Mouse (Mus musculus) right cerebral cortex, postnatal 4 days (tissue): ENCODE results near the gene Tnnt2.

Source experiments
- DNase-seq: peaks from one replicate; pipeline ENCODE4 v3.0.0-alpha.2; 2022

The Tnnt2 gene

DNA sequence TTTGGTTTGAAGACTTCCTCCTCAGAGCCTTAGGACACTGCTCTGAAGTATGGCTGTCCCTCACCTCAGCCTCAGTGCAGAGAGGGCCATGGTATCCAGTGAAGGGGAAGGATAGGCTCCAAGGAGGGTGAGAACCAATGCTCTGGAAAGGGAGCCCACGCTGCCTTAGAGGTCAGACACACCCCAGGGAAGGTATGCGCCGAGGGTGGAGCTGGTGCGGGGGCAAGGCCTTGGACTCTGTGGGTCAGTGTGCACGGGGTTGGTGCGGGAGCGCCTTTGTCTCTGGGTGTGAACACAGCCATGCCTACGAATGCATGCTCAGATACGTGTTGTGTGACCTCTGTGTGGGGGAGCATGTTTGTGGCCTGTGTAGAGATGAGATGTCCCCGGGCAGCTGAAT, 16.1 kb upstream of the Tnnt2 start:
- no peak for DNase-seq

- no peak for DNase-seq
Measured at GRCm38 (mm10) chr1:135820736-135821364, 15.3 kb upstream of the Tnnt2 start.

- no peak for DNase-seq
Measured at GRCm38 (mm10) chr1:135821780-135822179, 14.4 kb upstream of the Tnnt2 start.

- DNase-seq = no peak
Measured at GRCm38 (mm10) chr1:135828918-135829317, 7.2 kb upstream of the Tnnt2 start.

DNA sequence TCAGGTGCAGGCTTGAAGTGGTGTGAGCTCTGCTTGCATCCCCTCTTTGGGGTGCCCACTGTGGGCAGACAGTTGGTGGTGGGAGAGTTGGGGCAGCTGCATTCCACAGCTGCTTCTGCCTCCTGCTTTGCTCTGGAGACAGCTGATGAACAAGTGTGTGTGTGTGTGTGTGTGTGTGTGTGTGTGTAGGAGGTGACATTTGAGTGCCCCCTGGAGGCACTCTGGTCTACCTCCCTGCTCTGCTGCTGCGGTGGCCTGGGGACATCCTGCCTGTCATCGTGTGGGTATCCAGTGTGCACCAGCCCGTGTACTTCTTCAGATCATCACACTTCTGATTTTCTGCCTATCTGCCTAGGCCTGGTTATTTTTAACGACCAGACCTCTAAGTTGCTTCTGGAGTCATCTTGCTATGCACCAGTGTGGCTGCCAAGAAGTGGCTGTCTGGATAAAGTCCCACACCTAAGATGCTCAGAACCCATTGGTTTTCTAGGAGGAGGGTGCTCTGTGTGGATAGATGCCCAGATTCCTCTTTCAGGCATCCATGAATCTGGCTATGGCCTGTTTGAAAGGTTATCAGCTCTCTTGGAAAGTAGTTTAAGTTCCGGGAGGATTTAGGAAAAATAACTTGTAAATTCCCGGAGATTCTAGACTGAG, 1.8 kb upstream of the Tnnt2 start:
- DNase-seq = no peak

DNA sequence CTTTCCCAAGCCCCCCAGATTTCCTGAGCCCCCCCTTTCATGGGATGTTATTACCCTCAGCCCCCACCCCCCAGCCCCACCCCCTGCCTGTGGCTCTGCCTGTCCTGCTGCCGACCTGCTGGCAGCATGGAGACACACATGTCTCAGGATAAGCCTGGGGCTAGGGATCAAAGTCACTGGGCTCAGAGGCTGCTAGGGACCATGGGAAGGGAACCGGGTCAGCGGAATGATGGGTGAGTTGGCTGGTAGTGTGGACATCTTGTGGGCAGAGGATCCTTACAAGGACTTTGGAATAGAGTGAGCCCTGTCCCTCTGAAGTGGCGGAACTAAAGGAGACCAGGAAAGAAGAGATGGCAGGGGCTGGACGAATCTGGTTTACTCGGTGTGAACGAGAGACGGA, 1.2 kb upstream of the Tnnt2 start:
- DNase-seq = no peak

- no peak for DNase-seq
Measured at GRCm38 (mm10) chr1:135838626-135839025, 2.5 kb downstream of the Tnnt2 start.

GRCm38 (mm10) chr1:135839065-135839464, 2.9 kb downstream of the Tnnt2 start:
- DNase-seq = no peak

GRCm38 (mm10) chr1:135840675-135841395, 4.7 kb downstream of the Tnnt2 start:
- no peak for DNase-seq

- DNase-seq = no peak
Measured at GRCm38 (mm10) chr1:135843519-135844262, 7.5 kb downstream of the Tnnt2 start.

DNA sequence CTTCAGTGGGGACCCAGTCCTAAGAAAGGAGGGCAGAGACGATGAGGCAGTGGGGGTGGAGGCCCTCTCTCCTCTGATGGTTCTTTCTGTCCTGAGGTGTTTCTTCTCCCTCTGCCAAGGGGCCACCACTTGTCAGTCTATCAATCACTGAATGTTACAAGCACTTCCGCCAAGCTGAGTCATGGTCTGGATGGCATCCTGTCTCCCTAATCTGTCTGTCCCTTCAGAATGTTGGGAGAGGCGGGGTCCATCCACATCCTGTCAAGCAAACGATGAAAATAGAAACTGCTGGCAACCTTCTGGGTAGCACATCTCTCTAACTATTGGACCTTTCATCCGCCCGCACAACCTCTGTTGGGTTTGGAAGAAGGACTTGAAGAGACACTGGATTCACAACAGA, 8.3 kb downstream of the Tnnt2 start:
- no peak for DNase-seq

DNA sequence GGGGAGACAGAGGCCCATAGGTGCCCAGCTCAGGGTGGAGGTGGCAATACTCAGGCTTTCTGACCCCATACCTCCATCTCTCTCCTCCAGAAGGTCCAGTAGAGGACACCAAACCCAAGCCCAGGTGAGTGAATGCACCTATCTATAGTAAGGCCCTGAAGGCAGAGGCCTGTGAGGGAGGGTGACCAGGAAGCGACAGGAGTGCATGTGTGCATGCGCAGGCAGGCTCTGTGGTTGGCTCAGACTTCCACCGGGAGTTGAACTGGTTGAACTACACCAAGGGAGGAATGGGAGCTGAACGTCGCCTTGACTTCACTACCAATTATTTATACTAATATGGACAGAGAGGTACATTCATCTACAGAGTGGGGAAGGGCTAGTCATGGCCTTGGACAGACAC, 10.5 kb downstream of the Tnnt2 start:
- DNase-seq = no peak

GRCm38 (mm10) chr1:135847139-135847562, 11.0 kb downstream of the Tnnt2 start:
- DNase-seq = no peak

GRCm38 (mm10) chr1:135847611-135848351, 11.6 kb downstream of the Tnnt2 start:
- no peak for DNase-seq

DNA sequence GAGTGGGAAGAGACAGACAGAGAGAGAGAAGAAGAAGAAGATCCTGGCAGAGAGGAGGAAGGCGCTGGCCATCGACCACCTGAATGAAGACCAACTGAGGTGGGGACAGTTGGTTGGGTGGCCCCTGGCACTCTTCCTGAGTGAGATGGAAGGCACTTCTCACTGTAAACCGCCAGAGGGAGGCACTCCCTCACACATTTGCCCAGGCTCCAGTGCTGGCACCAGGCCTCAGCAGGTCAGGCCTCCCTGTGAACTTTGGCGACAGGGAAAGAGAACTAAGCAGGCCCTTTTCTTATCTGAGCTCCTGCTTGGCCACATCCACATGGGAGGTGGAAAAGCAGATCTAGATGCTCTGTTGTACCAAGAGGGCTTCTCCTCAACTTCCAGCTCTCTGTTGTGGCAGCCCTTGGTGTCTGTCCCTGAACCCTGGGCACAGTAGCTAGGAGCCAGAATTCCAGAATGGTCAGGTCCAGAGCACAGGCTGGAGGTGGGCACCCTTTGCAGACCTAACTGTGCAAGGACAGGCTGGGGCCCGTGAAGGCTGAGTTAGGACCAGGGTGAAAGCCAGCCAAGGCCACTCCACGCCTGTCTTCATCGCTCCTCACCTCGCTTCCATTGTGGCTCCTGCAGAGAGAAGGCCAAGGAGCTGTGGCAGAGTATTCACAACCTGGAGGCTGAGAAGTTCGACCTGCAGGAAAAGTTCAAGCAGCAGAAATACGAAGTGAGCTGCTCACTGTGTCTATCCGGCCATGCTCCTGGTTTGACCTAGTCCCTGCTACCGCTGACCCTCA, 14.8 kb downstream of the Tnnt2 start:
- peak; percentile 28 for DNase-seq

DNA sequence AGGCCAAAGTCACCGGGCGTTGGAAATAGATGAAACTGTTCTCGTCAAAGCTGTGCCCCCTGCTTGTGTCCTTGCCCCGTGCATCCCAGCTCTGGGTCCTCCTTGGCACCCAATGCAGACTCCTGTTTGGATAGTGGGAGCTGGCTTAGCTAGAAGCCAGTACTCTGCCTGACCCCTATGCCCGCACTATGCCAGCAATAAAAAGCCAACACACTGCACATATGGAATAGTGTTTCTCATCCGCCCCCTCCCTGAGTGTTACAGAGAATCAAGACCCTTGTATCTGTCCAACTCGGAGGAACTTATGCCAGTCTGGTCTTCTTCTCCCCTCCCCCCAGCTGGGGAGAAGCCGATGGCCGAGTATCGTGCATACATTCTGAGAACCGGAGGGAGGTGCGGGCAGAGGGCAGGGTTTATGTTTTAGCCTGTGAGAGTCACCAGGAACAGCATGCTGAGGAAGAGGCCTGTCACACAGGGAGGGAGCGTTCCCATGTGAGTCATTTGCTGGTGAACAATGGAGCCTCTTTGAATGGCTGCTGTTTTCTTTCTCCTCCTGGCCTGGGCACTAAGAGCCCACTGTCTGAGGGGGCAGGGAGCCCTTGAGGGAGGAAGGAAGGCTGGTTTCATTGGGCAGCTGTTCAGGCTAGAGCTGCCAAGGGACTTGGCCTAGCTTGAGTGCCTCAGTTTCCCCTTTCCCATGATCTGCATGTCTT, 16.0 kb downstream of the Tnnt2 start:
- no peak for DNase-seq

DNA sequence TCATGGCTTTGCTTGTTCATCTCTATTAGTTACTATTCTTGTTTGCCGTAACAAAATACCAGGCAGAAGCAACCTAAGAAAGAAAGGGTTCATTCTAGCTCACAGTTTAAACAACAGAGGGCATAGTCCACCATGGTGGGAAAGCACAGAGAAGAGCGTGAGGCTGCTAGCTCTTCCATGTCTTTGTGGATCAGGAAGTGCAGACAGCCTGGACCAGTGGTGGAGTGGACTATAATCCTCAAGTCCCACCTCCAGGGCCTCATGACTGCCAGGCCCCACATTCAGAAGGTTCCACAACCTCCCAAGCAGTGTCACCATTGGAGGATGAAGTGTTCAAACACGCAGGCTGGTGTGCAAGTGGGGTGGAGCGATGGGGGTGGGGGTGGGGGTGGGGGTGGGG, 17.0 kb downstream of the Tnnt2 start:
- no peak for DNase-seq

DNA sequence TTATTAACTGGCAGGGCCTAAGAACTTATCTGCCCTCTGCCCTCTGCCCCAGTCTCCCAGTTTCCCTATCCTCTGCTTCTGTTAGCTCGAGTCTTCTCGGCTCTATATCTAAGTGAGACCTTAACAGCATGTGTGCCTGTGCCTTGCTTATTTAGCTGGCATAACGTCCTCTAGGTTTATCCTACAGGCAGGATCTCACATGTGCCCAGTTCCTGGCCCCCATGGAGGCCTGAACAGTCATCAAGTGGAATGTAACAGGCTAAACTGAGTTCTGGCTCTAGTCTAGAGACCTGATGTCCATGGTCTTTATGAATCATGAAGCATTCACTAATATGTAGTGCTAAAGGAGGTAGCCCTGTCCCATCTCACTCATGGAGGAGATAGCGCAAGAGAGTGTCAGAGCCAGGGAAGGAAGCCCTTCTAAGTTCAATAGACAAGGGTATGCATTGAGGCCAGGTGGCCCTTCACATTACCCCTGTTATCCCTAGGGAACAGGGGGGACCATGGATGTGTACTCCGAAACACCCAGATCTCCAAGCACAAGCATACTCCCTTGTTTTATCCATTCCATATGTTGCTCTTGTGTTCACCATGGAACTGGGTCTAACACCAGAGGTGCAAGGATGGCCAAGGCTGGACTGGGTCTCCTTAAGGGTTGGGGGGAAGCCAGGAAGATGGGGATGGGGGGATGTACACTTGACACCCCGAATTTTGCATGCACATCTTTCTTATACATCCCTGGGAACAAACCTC, 18.6 kb downstream of the Tnnt2 start:
- no peak for DNase-seq

DNA sequence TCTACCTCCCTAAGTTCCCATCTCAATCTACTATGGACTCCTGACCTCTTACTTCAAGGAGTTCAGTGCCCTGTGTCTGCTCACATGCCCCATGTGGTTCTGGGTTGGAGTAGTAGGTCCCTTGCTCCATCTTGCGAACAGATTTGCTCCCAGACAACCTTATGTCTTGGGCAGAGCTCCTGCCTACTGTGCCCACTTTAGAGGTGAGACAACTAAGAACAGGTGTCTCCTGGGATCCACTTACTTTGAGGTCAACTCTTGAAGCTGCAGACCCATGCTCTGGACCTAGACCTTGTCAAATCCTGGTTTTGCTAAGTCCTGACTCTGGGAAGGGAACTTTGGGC, 19.2 kb downstream of the Tnnt2 start:
- DNase-seq = no peak

DNA sequence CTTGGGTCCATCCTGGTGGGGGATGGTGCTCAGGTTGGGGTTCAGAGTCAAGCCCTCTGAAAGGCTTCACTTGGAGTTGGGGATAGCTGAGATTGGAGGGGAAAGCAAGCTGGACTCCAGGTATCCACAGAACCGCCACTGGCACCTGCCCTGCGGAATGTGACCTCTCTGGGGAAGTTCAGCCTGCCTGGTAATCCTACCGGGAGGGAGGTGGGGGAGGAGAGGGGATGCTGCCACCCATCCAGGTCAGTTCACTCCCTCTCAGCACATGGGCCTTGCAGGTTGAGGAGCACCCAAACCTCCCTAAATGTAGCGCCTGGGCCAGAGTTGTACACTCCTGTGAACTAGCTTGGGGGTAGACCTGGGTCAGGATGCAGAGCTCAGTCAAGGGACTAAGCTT, 19.9 kb downstream of the Tnnt2 start:
- DNase-seq = no peak
